Mouse (Mus musculus): ENCODE results near the gene Hmg20b. TPM values are rescaled to one million over a fixed set of nuclear protein-coding genes. Genes with fewer than 3 reads are reported as not detected.
A peak's percentile ranks its signal among the peaks of the same experiment; 100 is the strongest.

Hmg20b gene
- total RNA-seq, 2 experiments from 2014 or later = 22.9 to 28.2 TPM

DNA sequence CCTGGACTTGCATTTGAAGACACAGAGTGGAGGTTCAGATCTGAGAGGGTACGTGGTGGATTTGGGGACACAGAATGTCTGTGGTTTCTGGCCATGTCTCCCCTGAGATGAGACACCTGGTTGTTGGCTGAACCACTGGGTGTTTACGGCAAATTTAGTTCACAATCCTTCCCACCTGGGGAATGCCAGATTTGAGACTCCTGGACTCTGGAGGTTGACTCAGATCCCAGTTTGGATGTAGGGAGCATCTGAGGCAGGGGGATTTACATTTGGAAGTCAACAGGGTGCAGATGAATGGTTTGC, 27.0 kb upstream of the Hmg20b start:
- peak overlapping the region; percentile 94 for H3K27ac ChIP-seq
- no peak for TF ChIP-seq CTCF (IDR thresholded peaks at IDR 0.05)
- DNase-seq = no peak
- intact Hi-C loops (cut with DNase I) = loop anchor here (10.0 kb wide), 1 partner anchor 167 kb away; the partner anchor contains the start of gene Gna11
- H3K4me3 ChIP-seq = peak overlapping the region; percentile 99

DNA sequence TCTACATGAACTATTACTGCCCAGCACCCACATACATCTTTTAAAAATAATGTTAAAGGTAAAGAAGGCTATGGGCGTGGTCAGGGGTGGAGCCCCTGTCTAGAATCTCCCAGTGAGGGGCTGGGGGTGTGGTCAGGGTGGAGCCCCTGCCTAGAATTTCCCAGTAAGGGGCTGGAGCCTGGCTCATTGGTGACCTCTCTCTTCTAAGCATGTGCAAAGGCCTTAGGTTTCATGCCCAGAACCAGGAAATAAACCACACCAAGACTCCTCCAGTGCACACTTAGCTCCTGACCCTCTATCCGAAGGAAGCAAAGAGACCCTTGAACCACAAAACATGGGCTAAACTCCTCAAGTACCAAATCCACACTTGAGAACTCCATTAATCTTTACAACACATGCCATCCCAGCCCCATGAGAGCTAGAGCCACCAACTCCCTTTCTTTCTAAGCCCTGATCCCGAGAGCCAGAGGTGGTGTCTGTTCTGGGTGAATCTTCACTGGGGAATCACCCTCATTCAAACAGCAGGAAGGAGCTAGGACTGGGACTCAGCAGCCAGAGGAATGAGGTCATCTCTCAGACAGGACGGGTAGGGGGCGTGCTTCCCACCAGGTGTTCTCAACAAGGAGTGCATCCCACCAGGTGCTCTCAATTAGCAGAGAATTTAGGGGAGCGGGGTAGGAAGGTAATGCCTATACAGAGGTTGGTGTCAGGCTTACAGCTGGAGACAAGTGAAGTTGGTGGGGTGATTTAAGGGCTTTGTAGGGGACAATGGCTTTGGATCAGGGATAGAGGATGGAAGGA, 26.5 kb upstream of the Hmg20b start:
- intact Hi-C loops (cut with DNase I) = loop anchor here (10.0 kb wide), 1 partner anchor 168 kb away; the partner anchor contains the start of gene Gna11

DNA sequence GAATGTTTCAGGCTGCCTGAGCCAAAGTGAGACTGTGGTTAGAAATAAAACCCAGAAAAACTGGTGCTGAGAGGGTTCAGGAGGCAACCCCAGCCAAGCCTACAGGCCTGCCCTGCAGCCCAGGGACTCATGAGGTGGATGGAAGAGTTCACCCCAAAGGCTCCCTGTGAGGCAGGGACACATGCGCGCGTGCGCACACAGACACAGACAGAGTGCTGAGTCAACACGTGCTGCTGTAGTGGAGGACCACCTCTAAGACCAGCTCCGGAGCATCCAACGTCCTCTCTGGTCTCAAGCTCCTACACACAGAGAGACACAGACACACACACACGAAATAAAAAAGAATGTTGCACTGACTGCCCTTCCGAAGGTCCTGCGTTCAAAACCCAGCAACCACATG, 25.0 kb upstream of the Hmg20b start:
- no peak for DNase-seq
- Histone ChIP-seq H3K27ac (no peak overlapping the region), H3K4me3 (no peak overlapping the region)
- intact Hi-C loops (cut with DNase I) = loop anchor here (10.0 kb wide), 1 partner anchor 169 kb away; the partner anchor contains the start of gene Gna11
- no peak for TF ChIP-seq CTCF (IDR thresholded peaks at IDR 0.05)

More for the DNA sequence above, 26.5 kb upstream of the Hmg20b start:
- Histone ChIP-seq H3K27ac (peak overlapping the region; percentile 24; the same call in 1 of the 2 replicates), H3K4me3 (peak overlapping the region; percentile 99)
- TF ChIP-seq CTCF (IDR thresholded peaks at IDR 0.05) = no peak
- DNase-seq = no peak

DNA sequence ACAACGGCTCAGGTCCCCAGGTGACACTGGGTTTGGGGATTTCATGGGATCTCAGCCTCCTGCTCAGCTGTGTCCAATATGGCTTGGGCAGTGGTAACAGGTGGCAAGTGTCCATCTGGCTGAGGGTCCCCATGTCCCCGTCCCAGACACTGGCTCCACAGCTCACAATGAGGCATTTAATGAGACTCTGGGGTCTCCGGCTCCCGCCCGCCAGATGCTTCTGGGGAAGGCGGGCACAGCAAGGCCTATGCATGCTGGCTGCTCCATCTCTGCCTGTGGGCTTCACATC, 16.9 kb upstream of the Hmg20b start:
- no peak for TF ChIP-seq CTCF (IDR thresholded peaks at IDR 0.05)
- intact Hi-C loops (cut with DNase I) = no loop called here
- no peak overlapping the region for H3K4me3 ChIP-seq
- no peak overlapping the region for H3K27ac ChIP-seq
- no peak for DNase-seq

DNA sequence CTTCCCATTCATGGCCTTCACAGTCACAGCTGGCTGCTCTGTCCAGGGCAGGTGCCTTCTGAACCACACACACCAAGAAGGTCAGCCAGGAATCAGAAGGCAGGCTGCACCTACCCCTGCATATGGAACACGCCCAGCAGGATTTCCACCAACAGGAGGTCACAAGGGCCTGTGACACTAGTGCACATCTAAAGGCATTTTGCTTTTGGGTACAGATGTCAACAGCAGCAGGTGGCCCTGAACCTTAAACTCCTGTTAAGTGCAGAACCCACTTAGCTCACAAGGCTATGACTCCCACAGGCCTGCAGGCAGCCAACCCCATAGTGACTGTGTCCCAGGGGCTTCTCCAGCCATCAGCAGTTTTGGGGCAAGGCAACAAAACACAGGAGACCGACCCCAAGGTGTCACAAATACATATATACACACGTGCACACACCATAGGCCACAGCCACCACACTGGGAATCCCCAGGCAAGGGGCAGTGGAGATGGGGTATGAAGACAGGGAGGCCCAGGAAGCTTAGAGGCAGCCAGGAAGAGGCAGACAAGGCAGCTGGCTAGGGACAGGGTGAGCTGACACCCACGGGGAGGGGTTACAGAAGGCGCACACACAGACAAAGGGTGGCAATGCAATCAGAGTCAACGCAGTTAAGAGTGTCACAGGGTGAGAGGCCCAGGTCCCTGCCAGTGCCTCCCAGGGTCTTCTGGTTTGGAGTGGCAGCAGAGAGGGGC, 16.4 kb upstream of the Hmg20b start:
- TF ChIP-seq CTCF (IDR thresholded peaks at IDR 0.05) = no peak
- no peak for DNase-seq
- no peak overlapping the region for H3K27ac ChIP-seq
- H3K4me3 ChIP-seq = no peak overlapping the region
- intact Hi-C loops (cut with DNase I) = no loop called here

DNA sequence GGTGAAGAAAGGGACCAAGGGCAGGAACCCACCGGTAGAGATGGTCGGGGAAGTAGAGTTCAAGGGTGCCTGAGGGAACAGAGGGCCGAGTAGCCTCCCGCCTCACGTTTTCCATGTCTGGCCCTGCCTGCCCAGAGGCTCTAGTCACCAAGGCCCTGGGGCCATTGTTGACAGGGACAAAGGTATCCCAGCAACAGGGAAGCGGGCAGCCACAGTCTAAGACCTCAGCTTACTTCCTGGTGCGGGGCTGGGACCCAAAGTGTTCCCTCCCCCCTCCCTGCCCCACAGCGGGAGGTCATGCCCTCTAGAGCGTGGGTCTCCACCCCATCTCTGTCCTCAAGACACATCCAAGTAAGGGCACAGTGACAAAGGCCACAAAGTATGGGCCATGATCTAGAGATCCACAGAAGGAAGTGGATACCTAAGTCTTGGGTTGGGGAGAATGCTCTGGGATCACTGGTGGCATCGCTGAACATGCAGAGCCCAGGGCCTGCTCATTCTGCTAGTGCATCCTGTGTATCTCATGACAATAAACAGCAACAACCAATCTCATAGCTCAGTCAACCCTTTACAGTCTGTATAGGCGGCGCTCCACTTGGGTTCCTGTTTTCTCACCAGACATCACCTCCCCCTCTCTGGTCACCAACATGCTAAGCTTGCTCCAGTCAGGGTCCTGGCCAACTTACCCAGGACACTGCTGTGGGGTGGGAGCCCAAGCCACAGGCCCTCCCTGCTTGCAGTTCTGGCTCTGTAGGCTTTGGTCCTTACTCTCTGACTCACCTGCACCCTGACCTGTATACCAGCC, 15.6 kb upstream of the Hmg20b start, which contains the start of gene 4930404N11Rik:
TSS of gene 4930404N11Rik (minus strand) at position 145 of the 805 bp plus-strand sequence.
- intact Hi-C loops (cut with DNase I) = no loop called here
- peak within 1 kb of the TSS; percentile 56 for H3K4me3 ChIP-seq
- no peak for DNase-seq
- H3K27ac ChIP-seq = no peak within 1 kb of the TSS
- no peak for TF ChIP-seq CTCF (IDR thresholded peaks at IDR 0.05)

DNA sequence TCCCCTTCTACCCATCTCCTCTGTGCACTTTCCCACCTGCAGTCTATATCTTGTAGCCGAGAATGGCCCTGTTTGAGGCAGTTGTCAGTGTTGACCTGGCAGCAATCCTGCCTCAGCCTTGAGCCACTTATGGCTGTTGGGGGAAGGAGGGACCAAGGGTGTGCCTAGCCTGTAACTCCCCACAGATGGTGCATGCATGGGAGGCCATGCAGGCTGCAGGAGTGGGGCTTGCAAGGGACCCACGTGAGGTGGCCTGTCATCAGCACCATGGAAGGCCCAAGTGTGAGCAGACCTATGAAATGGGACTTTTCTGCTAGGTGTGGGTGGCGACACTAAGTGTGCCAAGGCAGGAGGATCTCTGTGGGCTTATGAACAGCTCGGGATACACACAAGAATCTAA, 14.8 kb upstream of the Hmg20b start:
- intact Hi-C loops (cut with DNase I) = no loop called here
- peak overlapping the region; percentile 56 for H3K4me3 ChIP-seq
- no peak overlapping the region for H3K27ac ChIP-seq
- no peak for TF ChIP-seq CTCF (IDR thresholded peaks at IDR 0.05)
- no peak for DNase-seq

DNA sequence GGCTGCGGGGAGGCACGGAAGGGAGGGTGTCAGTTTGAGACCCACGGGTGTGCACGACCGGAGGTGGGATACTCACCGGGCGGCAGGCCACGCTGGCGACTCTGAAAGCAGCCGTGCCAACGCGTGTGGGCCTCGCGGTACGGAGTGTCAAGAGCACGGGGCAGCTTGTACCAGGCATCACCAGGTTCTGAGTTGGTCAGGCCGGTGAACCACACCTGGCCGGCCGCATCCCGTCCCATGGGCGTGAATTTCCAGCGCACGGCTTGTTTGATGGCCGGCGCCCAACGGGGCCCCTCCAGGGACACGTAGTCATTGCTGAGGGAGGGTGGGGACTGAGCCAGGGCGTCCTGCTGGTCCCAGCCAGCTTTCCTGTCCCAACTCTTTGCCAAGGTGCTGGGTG, 14.4 kb upstream of the Hmg20b start:
- DNase-seq = peak; percentile 64
- intact Hi-C loops (cut with DNase I) = no loop called here
- H3K27ac ChIP-seq = no peak overlapping the region
- peak overlapping the region; percentile 56 for H3K4me3 ChIP-seq
- TF ChIP-seq CTCF (IDR thresholded peaks at IDR 0.05) = no peak

DNA sequence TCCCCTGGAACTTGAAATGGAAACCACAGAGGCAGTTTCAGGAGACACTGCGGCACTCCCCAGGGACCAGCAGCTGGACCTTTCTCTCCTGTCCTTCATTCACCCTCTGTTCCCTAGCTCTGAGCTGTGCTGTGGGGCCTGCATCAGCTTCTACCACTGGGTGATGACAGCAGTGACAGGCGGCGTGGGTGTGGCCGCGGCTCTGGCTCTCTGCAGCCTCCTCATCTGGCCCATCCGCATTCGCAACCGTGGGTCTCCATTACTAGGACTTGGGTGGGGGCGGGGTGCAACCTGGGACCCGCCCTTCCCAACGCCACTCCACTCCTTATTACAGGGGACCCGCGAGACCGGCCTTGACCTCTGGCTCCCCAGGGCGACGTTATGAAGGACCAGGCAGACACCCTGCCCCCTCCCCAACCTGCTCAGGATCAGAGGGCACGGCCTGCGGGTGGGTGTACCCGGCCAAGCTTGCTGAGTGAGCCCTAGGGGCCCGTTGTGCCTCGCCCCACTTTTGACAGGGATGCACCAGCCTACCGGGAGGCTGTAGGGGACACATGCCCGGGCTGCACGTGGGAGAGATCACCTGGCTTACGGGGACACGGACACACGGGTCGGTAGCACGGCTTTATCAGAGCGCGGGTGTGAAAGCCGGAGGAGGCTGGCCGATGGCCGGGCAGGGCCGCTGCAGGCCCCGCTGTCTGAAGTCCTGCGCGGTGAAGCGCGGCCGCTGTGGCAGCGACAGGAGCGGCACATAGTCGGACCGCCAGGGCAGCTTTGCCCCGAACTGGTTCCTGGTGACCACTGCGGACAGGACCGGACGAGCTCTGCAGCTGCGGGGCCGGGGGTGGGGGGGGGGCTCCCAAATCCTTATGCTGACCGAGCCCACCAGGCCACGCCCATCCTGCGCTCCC, 13.4 kb upstream of the Hmg20b start:
- Histone ChIP-seq H3K4me3 (peak overlapping the region; percentile 56), H3K27ac (no peak overlapping the region)
- no peak for TF ChIP-seq CTCF (IDR thresholded peaks at IDR 0.05)
- DNase-seq = no peak
- intact Hi-C loops (cut with DNase I) = no loop called here

DNA sequence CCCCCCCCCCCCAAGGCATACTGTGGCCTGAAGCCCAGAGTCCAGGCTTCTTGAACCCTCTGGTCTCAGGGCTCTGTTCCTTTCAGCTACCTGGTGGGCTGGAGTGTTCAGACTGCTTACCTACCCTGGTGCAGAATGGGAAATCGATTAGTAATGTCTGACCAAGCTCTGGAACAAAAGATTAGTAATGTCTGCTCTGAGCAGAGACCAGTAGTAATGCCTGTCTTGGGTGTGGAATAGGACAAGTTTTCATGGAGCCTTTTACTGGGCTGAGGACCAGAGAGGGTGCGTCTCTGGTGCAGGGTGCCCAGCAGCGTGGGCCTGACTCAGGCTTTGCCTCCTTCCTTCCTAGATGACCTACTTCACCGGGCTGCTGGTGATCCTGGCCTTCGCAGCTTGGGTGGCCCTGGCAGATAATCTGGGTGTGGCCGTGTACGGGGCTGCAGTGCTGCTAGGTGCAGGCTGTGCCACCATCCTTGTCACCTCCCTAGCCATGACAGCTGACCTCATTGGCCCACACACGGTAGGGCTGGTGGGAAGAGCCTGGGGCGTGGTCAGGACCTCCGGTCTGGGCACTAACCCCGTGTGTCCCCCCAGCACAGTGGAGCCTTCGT, 12.2 kb upstream of the Hmg20b start:
- Histone ChIP-seq H3K4me3 (peak overlapping the region; percentile 23; the same call in 1 of the 2 replicates), H3K27ac (no peak overlapping the region)
- TF ChIP-seq CTCF (IDR thresholded peaks at IDR 0.05) = no peak
- intact Hi-C loops (cut with DNase I) = no loop called here
- DNase-seq = no peak

DNA sequence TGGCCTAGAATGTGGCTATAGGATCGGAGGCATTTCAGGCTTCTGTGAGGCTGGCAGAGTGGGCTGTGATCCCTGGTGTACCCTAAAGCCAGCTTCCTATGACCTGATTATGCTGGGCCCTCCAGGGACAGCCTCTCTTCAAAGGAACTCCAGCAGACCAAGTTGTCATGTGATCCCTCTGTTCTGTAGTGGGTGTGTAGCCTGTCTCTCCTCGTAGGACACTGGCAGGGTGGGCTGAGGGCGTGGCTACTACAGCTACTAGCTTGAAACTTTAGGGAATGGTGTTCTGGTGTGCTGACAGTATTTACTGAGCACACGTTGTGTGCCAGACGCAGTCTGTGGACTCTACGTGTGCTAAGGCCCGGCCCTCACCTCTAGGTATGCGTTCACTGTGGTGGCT, 10.4 kb upstream of the Hmg20b start:
- DNase-seq = no peak
- H3K27ac ChIP-seq = peak overlapping the region; percentile 4; the same call in 1 of the 2 replicates
- intact Hi-C loops (cut with DNase I) = no loop called here
- no peak for TF ChIP-seq CTCF (IDR thresholded peaks at IDR 0.05)
- H3K4me3 ChIP-seq = no peak overlapping the region
